15 mouse cellular contexts compared by ENCODE assay signal in genomic region chr9:74977962-74978361, GRCm38 (mm10). TPM values are rescaled to one million over a fixed set of nuclear protein-coding genes. Genes with fewer than 3 reads are reported as not detected.
A peak's percentile ranks its signal among the peaks of the same experiment; 100 is the strongest.
DNase-seq lines count a peak whose midpoint lies in the region; ATAC-seq and TF ChIP-seq lines count a peak whose summit lies in the region.
"Had no signal": no experiment of that assay in that cellular context is flagged by ENCODE, and none has a peak within 500 bp of the region (broad histone marks: within the 10 kb centered on the region; RNA-seq: fewer than 3 reads in every experiment).

No protein-coding gene starts in this region.

- peak overlapping the region; percentile 64 for H3K4me2 ChIP-seq in hindbrain, embryonic 13.5 days
- H3K4me2 ChIP-seq in midbrain, embryonic 15.5 days: peak overlapping the region; percentile 56
- H3K4me2 ChIP-seq: limb, embryonic 12.5 days; lung, embryonic 15.5 days had no signal

- no peak for ATAC-seq in hindbrain, embryonic 13.5 days (ENCODE audit: low FRiP score)
- no peak for ATAC-seq in midbrain, embryonic 15.5 days (replicated peaks)
- ATAC-seq in inflammation-experienced regulatory T-cells, adult 6 months: no peak
- ATAC-seq in granulocyte monocyte progenitor cell, adult 5-6 weeks (replicated peaks; ENCODE audit: poor library complexity, severe bottlenecking): no peak
- ATAC-seq: intestine, postnatal 0 days had no signal

- no peak for TF ChIP-seq CTCF in cortical plate, adult 2 months (IDR thresholded peaks at IDR 0.05; ENCODE audit: extremely low read depth, insufficient read depth, low read length)

- TF ChIP-seq POLR2A in cortical plate, adult 2 months (IDR thresholded peaks at IDR 0.05; ENCODE audit: extremely low read depth, insufficient read depth, low read length): no peak

- H3K27me3 ChIP-seq in hindbrain, embryonic 13.5 days: no peaks in the 10 kb centered on the region
- 0 out of 2 replicates have a peak, but pooled peaks cover 3% of the 10 kb centered on the region for H3K27me3 ChIP-seq in hindbrain, embryonic 10.5 days (ENCODE audit: insufficient read depth, poor library complexity, severe bottlenecking)
- H3K27me3 ChIP-seq in midbrain, embryonic 15.5 days (replicated peaks): no peaks in the 10 kb centered on the region
- H3K27me3 ChIP-seq: lung, embryonic 15.5 days had no signal

- no peaks in the 10 kb centered on the region for H3K9me3 ChIP-seq in hindbrain, embryonic 13.5 days
- no peaks in the 10 kb centered on the region for H3K9me3 ChIP-seq in hindbrain, embryonic 10.5 days
- no peaks in the 10 kb centered on the region for H3K9me3 ChIP-seq in midbrain, embryonic 15.5 days
- H3K9me3 ChIP-seq: limb, embryonic 12.5 days; lung, embryonic 15.5 days had no signal

- H3K27ac ChIP-seq in hindbrain, embryonic 13.5 days: peak overlapping the region; percentile 45
- no peak overlapping the region for H3K27ac ChIP-seq in hindbrain, embryonic 10.5 days
- peak overlapping the region; percentile 8 for H3K27ac ChIP-seq in cortical plate, adult 2 months (ENCODE audit: insufficient read depth, low read length)
- peak overlapping the region; percentile 94 for H3K27ac ChIP-seq in midbrain, embryonic 15.5 days
- H3K27ac ChIP-seq: limb, embryonic 12.5 days; lung, embryonic 15.5 days had no signal

- DNase-seq in adrenal gland, adult (ENCODE audit: inconsistent age in 2 of 2, low spot score in 1 of 2): peak; percentile 52 to 80
- no peak for DNase-seq in adrenal gland, postnatal 4 days (ENCODE audit: low spot score in 2 of 2)
- no peak for DNase-seq in hindbrain, embryonic 10.5 days (ENCODE audit: low spot score)
- DNase-seq: cerebellum, postnatal 36 days; heart, adult 18-20 months; spleen, adult 18-20 months; thymus, postnatal 4 days had no signal

- H3K4me3 ChIP-seq in hindbrain, embryonic 13.5 days: peak overlapping the region; percentile 47
- H3K4me3 ChIP-seq in hindbrain, embryonic 10.5 days: no peak overlapping the region
- H3K4me3 ChIP-seq in cortical plate, adult 2 months (ENCODE audit: insufficient read depth, low read length): peak overlapping the region; percentile 16; the same call in 1 of the 2 replicates
- peak overlapping the region; percentile 46 for H3K4me3 ChIP-seq in midbrain, embryonic 15.5 days
- H3K4me3 ChIP-seq: limb, embryonic 12.5 days; lung, embryonic 15.5 days had no signal

- H3K36me3 ChIP-seq in hindbrain, embryonic 13.5 days: no peaks in the 10 kb centered on the region
- H3K36me3 ChIP-seq in hindbrain, embryonic 10.5 days: no peaks in the 10 kb centered on the region
- H3K36me3 ChIP-seq in midbrain, embryonic 15.5 days (replicated peaks): no peaks in the 10 kb centered on the region
- H3K36me3 ChIP-seq: limb, embryonic 12.5 days; lung, embryonic 15.5 days had no signal

- peaks cover 56% of the 10 kb centered on the region for H3K4me1 ChIP-seq in hindbrain, embryonic 13.5 days (replicated peaks)
- peaks cover 25% of the 10 kb centered on the region for H3K4me1 ChIP-seq in hindbrain, embryonic 10.5 days (replicated peaks)
- peaks cover 14% of the 10 kb centered on the region for H3K4me1 ChIP-seq in cortical plate, adult 2 months (ENCODE audit: control insufficient read depth, insufficient read depth, low read length)
- peaks cover 50% of the 10 kb centered on the region for H3K4me1 ChIP-seq in midbrain, embryonic 15.5 days

- H3K9ac ChIP-seq in hindbrain, embryonic 13.5 days: peak overlapping the region; percentile 62
- peak overlapping the region; percentile 29 for H3K9ac ChIP-seq in midbrain, embryonic 15.5 days
- H3K9ac ChIP-seq: limb, embryonic 12.5 days; lung, embryonic 15.5 days had no signal

- WGBS in hindbrain, embryonic 13.5 days: 47% methylated on average over 7 of the region's 7 CpGs
- WGBS in hindbrain, embryonic 10.5 days: 77% methylated on average over 7 of the region's 7 CpGs
- 39% methylated on average over 7 of the region's 7 CpGs for WGBS in midbrain, embryonic 15.5 days

RNA-seq across cellular contexts. Expression of gene Fam214a, which starts 25.3 kb away (rescaled TPM):
- total RNA-seq in adrenal gland, postnatal 4 days (2021): 10 to 100 TPM; 90.2 to 99.4 TPM
- polyA plus RNA-seq in hindbrain, embryonic 13.5 days (2015; fragmentation: Nextera tagmentation; extraction: Ambion mirVana): 27.0 and 30.2 TPM in 2 replicates
- 8.6 and 13.1 TPM in 2 replicates for polyA plus RNA-seq in hindbrain, embryonic 10.5 days (2016; fragmentation: Nextera tagmentation; extraction: Ambion mirVana)
- 26.5 and 27.7 TPM in 2 replicates for polyA plus RNA-seq in cortical plate, adult 2 months (2012; rRNA removed)
- 25.2 and 28.1 TPM in 2 replicates for polyA plus RNA-seq in midbrain, embryonic 15.5 days (2015; fragmentation: Nextera tagmentation; extraction: Ambion mirVana)
- 10 to 100 TPM; 23.1 to 26.4 (median 23.5) TPM for polyA plus RNA-seq in inflammation-experienced regulatory T-cells, adult 6 months (2017; shearing (Covaris generic))
- total RNA-seq in granulocyte monocyte progenitor cell, adult 5-6 weeks (2014; fragmentation: Nextera tagmentation): 8.8 and 9.2 TPM in 2 replicates
- total RNA-seq in granulocyte monocyte progenitor cell, adult 5-6 weeks (2017): 9.4 and 13.5 TPM in 2 replicates

RNA-seq across cellular contexts. Expression of gene Arpp19, which starts 59.5 kb away (rescaled TPM):
- 100 to 1,000 TPM; 246 to 283 TPM for total RNA-seq in adrenal gland, postnatal 4 days (2021)
- polyA plus RNA-seq in hindbrain, embryonic 13.5 days (2015; fragmentation: Nextera tagmentation; extraction: Ambion mirVana): 247 and 248 TPM in 2 replicates
- 320 and 348 TPM in 2 replicates for polyA plus RNA-seq in hindbrain, embryonic 10.5 days (2016; fragmentation: Nextera tagmentation; extraction: Ambion mirVana)
- 390 and 417 TPM in 2 replicates for polyA plus RNA-seq in cortical plate, adult 2 months (2012; rRNA removed)
- polyA plus RNA-seq in midbrain, embryonic 15.5 days (2015; fragmentation: Nextera tagmentation; extraction: Ambion mirVana): 190 and 192 TPM in 2 replicates
- polyA plus RNA-seq in inflammation-experienced regulatory T-cells, adult 6 months (2017; shearing (Covaris generic)): 100 to 1,000 TPM; 284 to 467 (median 368) TPM
- 173 and 243 TPM in 2 replicates for total RNA-seq in granulocyte monocyte progenitor cell, adult 5-6 weeks (2014; fragmentation: Nextera tagmentation)
- 122 and 177 TPM in 2 replicates for total RNA-seq in granulocyte monocyte progenitor cell, adult 5-6 weeks (2017)

Comparison
In these comparisons a context has a peak if more than half of its experiments do, and no peak if none do; other contexts are left out.
1. DNase-seq: peak in adrenal gland, adult (2 of 2); none in adrenal gland, postnatal 4 days (0 of 2) and hindbrain, embryonic 10.5 days (single experiment).